Mouse (Mus musculus): ENCODE data around the gene Fancb. TPM values are rescaled to one million over a fixed set of nuclear protein-coding genes. Genes with fewer than 3 reads are reported as not detected.

Fancb gene
- polyA plus RNA-seq, 1 experiment from 2014 or later, result 8.8 TPM

DNA sequence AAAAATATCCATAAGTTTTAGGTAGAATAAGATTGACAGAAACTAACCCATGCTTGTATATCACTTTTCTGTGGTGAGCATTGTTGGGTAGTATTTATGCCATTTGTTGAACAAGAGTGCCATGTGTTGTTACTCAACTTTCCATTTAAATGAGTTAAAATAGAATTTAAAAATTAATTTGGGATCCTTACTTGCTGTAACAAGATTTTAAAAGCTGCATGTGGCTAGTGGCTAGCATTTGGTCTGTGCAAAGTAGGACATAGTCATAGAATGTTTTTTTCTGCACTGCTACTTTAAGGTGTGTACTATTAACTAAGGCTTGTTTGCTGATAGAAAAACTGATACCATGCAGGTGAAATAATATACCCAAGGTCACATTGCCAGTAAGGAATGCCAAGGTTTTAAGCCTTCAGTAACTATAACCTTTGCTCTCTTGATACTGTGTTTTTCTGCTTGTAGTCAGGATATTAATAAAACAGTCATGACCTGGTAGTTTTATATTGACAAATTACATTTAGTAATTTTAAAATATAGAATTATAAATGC is 24.5 kb downstream of the Fancb start, which contains the start of gene Gm17604:
Gene Gm17604, minus strand, starts transcription at position 51 of the 546 bp plus-strand sequence.
- Histone ChIP-seq H3K27ac (ENCODE audit: low read depth, low read length) (no peak within 1 kb of the TSS), H3K9me3 (ENCODE audit: control insufficient read depth, low read length) (no peaks in the 10 kb centered on the region), H3K4me2 (replicated peaks; ENCODE audit: low read depth, low read length) (no peak within 1 kb of the TSS), H3K27me3 (ENCODE audit: control insufficient read depth, insufficient read depth, low read length) (no peaks in the 10 kb centered on the region), H3K4me3 (ENCODE audit: low read depth, low read length) (no peak within 1 kb of the TSS), H3K36me3 (ENCODE audit: control insufficient read depth, insufficient read depth, low read length) (no peaks in the 10 kb centered on the region), H3K9ac (ENCODE audit: low read depth, low read length) (no peak within 1 kb of the TSS), H3K4me1 (replicated peaks; ENCODE audit: control insufficient read depth, insufficient read depth, low read length) (no peaks in the 10 kb centered on the region)
- DNase-seq (ENCODE audit: low spot score), result no peak
- no peak for ATAC-seq (ENCODE audit: low FRiP score)

Other genes with a start within 250 kb of the Fancb start
- 17.3 and 20.7 TPM in 2 replicates for gene Mospd2, start 217 bp upstream of the Fancb start, polyA plus RNA-seq (2014; fragmentation: Nextera tagmentation; extraction: Ambion mirVana)
- not detected in 2 replicates for gene Gm17604, start 24.2 kb downstream of the Fancb start, polyA plus RNA-seq (2014; fragmentation: Nextera tagmentation; extraction: Ambion mirVana)